Mouse (Mus musculus) adrenal gland, adult 2 months (tissue): Measurements from ENCODE around the gene Paip2b. TPM values are rescaled to one million over a fixed set of nuclear protein-coding genes. Genes with fewer than 3 reads are reported as not detected.

Experiments
- polyA plus RNA-seq: library from polyadenylated mRNA; depleted of rRNA; stranded (reverse); fragments of >200 nt; gene quantifications from 2 replicates; pipeline ENCODE4 v1.2.3, GENCODE M21; 2012; rRNA removed
- total RNA-seq, 2 experiments: library from RNA; stranded (reverse); gene quantifications; 2 replicates each; pipeline ENCODE4 v1.2.3; 2021

Gene Paip2b
- total and polyA plus RNA-seq, 3 experiments, result 5.0 to 36.9 (median 22.0) TPM

Other genes starting within 250 kb of the Paip2b start
- gene Clec4f, start 175.6 kb downstream of the Paip2b start, total RNA-seq, result under 1 TPM in 1 of 2 experiments, not detected in 1; 0.23 TPM
- not detected in 2 replicates for gene Clec4f, start 175.6 kb downstream of the Paip2b start, polyA plus RNA-seq
- not detected for gene Cd207, start 153.9 kb downstream of the Paip2b start, total RNA-seq
- gene Cd207, start 153.9 kb downstream of the Paip2b start, polyA plus RNA-seq, result 0.10 TPM in 1 of 2 replicates, not detected in the other
- gene Vax2, start 120.5 kb downstream of the Paip2b start, total RNA-seq, result not detected
- not detected in 2 replicates for gene Vax2, start 120.5 kb downstream of the Paip2b start, polyA plus RNA-seq
- gene Atp6v1b1, start 88.8 kb downstream of the Paip2b start, total RNA-seq, result not detected
- gene Atp6v1b1, start 88.8 kb downstream of the Paip2b start, polyA plus RNA-seq, result not detected in 2 replicates
- not detected for gene Ankrd53, start 69.1 kb downstream of the Paip2b start, total RNA-seq
- gene Ankrd53, start 69.1 kb downstream of the Paip2b start, polyA plus RNA-seq, result 0.06 TPM in 1 of 2 replicates, not detected in the other
- gene Tex261, start 55.9 kb downstream of the Paip2b start, total RNA-seq, result 100 to 1,000 TPM; 181 to 195 TPM
- 148 and 156 TPM in 2 replicates for gene Tex261, start 55.9 kb downstream of the Paip2b start, polyA plus RNA-seq
- 10 to 100 TPM; 39.9 to 46.9 TPM for gene Nagk, start 36.8 kb downstream of the Paip2b start, total RNA-seq
- gene Nagk, start 36.8 kb downstream of the Paip2b start, polyA plus RNA-seq, result 23.2 and 29.4 TPM in 2 replicates
- 100 to 1,000 TPM in 1 of 2 experiments, 10 to 100 TPM in 1; 82.6 to 118 TPM for gene Zfp638, start 35.4 kb upstream of the Paip2b start, total RNA-seq
- 7.1 and 7.4 TPM in 2 replicates for gene Zfp638, start 35.4 kb upstream of the Paip2b start, polyA plus RNA-seq
- 10 to 100 TPM; 54.4 to 64.2 TPM for gene Dysf, start 176.8 kb upstream of the Paip2b start, total RNA-seq
- 21.3 and 31.0 TPM in 2 replicates for gene Dysf, start 176.8 kb upstream of the Paip2b start, polyA plus RNA-seq